Mouse (Mus musculus) CD4-positive, CD25-positive, alpha-beta regulatory T cell, adult 2 months (primary cell): ENCODE data around the gene Cd247.

Experiments
- DNase-seq: peaks from one replicate; pipeline ENCODE4 v3.0.0-alpha.2; 2012; ENCODE audit warnings: low read depth, low spot score

Gene Cd247

GRCm38 (mm10) chr1:165853131-165853721, 64.7 kb downstream of the Cd247 start:
- DNase-seq, result no peak

GRCm38 (mm10) chr1:165853729-165854420, 65.4 kb downstream of the Cd247 start:
- DNase-seq, result peak; percentile 89

GRCm38 (mm10) chr1:165855759-165856545, 67.5 kb downstream of the Cd247 start:
- DNase-seq, result peak; percentile 3

GRCm38 (mm10) chr1:165857279-165857678, 68.8 kb downstream of the Cd247 start:
- DNase-seq, result no peak

GRCm38 (mm10) chr1:165858356-165858755, 69.9 kb downstream of the Cd247 start:
- DNase-seq, result peak; percentile 67

GRCm38 (mm10) chr1:165860373-165861234, 72.1 kb downstream of the Cd247 start:
- no peak for DNase-seq

- no peak for DNase-seq
These were observed 72.7 kb downstream of the Cd247 start for GRCm38 (mm10) chr1:165861235-165861609.

GRCm38 (mm10) chr1:165862059-165862458, 73.6 kb downstream of the Cd247 start:
- no peak for DNase-seq

GRCm38 (mm10) chr1:165864864-165865795, 76.6 kb downstream of the Cd247 start:
- DNase-seq, result no peak

GRCm38 (mm10) chr1:165866630-165867280, 78.3 kb downstream of the Cd247 start:
- DNase-seq, result no peak

GRCm38 (mm10) chr1:165868659-165869058, 80.2 kb downstream of the Cd247 start:
- peak; percentile 29 for DNase-seq

GRCm38 (mm10) chr1:165874645-165875044, 86.2 kb downstream of the Cd247 start:
- no peak for DNase-seq

GRCm38 (mm10) chr1:165875520-165876284, 87.2 kb downstream of the Cd247 start:
- DNase-seq, result no peak

- DNase-seq, result no peak
These were observed 90.3 kb downstream of the Cd247 start for GRCm38 (mm10) chr1:165878751-165879150.

- DNase-seq, result no peak
These were observed 93.8 kb downstream of the Cd247 start for GRCm38 (mm10) chr1:165882146-165882900.

- peak; percentile 69 for DNase-seq
These were observed 103.2 kb downstream of the Cd247 start for GRCm38 (mm10) chr1:165891686-165892085.

GRCm38 (mm10) chr1:165903596-165903995, 115.1 kb downstream of the Cd247 start:
- DNase-seq, result no peak

- DNase-seq, result no peak
These were observed 119.7 kb downstream of the Cd247 start for GRCm38 (mm10) chr1:165908153-165908552.

- no peak for DNase-seq
These were observed 120.3 kb downstream of the Cd247 start for GRCm38 (mm10) chr1:165908806-165909205.
